Comparison of ENCODE assay signal across 14 mouse cellular contexts in the genomic region with DNA sequence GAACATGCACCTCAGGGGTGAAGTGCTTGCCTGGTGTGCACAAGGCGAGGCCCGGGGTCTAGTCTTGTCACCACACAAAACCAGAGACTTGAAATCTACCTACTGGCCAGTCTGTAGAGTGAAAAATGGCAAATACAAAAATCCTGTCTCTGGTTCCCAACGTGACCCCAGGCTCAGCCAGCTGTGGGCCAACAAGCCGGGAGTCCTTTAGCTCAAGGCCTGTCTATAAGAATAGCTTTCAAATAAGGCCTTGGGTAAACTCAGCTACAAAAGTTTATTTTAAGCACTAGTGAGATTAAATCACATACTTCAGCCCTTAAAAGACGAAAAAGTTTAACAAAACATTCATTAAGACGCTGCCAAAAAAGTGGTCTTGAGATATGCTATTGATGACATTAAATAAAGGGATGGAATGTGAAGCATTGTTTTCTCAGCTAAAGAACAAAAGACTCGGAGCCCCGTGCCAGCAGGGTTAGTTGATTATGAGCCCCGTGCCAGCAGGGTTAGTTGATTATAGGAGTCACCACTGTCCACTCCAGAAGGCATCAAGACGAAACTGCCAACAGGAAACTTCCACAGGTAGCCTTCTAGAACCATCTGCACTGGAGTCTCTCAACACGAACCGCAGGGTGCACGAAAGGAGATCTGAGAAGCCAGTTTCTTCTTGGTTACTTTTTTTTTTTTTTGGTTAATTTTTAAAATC.
DNase-seq lines count a peak whose midpoint lies in the region; ATAC-seq and TF ChIP-seq lines count a peak whose summit lies in the region.
"Had no signal": no experiment of that assay in that cellular context is flagged by ENCODE, and none has a peak within 500 bp of the region (broad histone marks: within the 10 kb centered on the region; RNA-seq: fewer than 3 reads in every experiment).

No protein-coding gene starts in this region.

- H3K27me3 ChIP-seq in heart, embryonic 16.5 days (ENCODE audit: control insufficient read depth, insufficient read depth, low read length) = no peaks in the 10 kb centered on the region
- H3K27me3 ChIP-seq: midbrain, embryonic 12.5 days had no signal

- no peak overlapping the region for H3K4me3 ChIP-seq in heart, embryonic 16.5 days (ENCODE audit: low read length)
- no peak overlapping the region for H3K4me3 ChIP-seq in embryonic fibroblast, embryonic 13.5 days (ENCODE audit: insufficient read depth, low read length)
- H3K4me3 ChIP-seq: erythroblast, embryonic 14.5 days; midbrain, embryonic 12.5 days had no signal

- no peaks in the 10 kb centered on the region for H3K9me3 ChIP-seq in heart, embryonic 16.5 days (replicated peaks; ENCODE audit: control insufficient read depth, low read length)
- H3K9me3 ChIP-seq: midbrain, embryonic 12.5 days had no signal

- no peak overlapping the region for H3K4me2 ChIP-seq in heart, embryonic 16.5 days (ENCODE audit: low read depth, low read length)
- H3K4me2 ChIP-seq: midbrain, embryonic 12.5 days had no signal

- H3K4me1 ChIP-seq in heart, embryonic 16.5 days (ENCODE audit: control insufficient read depth, insufficient read depth, low read length) = peaks cover 28% of the 10 kb centered on the region
- H3K4me1 ChIP-seq in embryonic fibroblast, embryonic 13.5 days (ENCODE audit: control insufficient read depth, insufficient read depth, low read length) = no peaks in the 10 kb centered on the region
- H3K4me1 ChIP-seq: midbrain, embryonic 12.5 days had no signal

- no peak overlapping the region for H3K9ac ChIP-seq in heart, embryonic 16.5 days (ENCODE audit: low read length)
- H3K9ac ChIP-seq: liver, postnatal 0 days; midbrain, embryonic 12.5 days had no signal

- no peak for TF ChIP-seq POLR2A in embryonic fibroblast, embryonic 13.5 days (IDR thresholded peaks at IDR 0.05; ENCODE audit: low read depth, low read length)

- peaks cover 7% of the 10 kb centered on the region for H3K36me3 ChIP-seq in heart, embryonic 16.5 days (ENCODE audit: control insufficient read depth, insufficient read depth)
- H3K36me3 ChIP-seq: midbrain, embryonic 12.5 days had no signal

- TF ChIP-seq CTCF in embryonic fibroblast, embryonic 13.5 days (IDR thresholded peaks at IDR 0.05; ENCODE audit: borderline replicate concordance, insufficient read depth, low read length) = no peak

- H3K27ac ChIP-seq in heart, embryonic 16.5 days (ENCODE audit: low read length) = peak overlapping the region; percentile 75
- peak overlapping the region; percentile 42 for H3K27ac ChIP-seq in embryonic fibroblast, embryonic 13.5 days (ENCODE audit: insufficient read depth, low read length)
- H3K27ac ChIP-seq: midbrain, embryonic 12.5 days had no signal

- no peak for DNase-seq in heart, adult 18-20 months
- DNase-seq in brain, adult 2 months (ENCODE audit: low read depth, low spot score) = peak; percentile 43
- peak; percentile 65 for DNase-seq in lung, postnatal 36 days
- DNase-seq in spleen, adult 18-20 months = no peak
- no peak for DNase-seq in layer of hippocampus, adult 8-10 months (ENCODE audit: low spot score in 2 of 2)
- DNase-seq: cerebellum, adult 11-12 months; liver, postnatal 0 days; right cerebral cortex, postnatal 25 days; thymus, postnatal 25 days had no signal

- 47% methylated on average over 13 of the region's 13 CpGs for WGBS in heart, embryonic 16.5 days

- ATAC-seq in heart, embryonic 16.5 days (replicated peaks; ENCODE audit: extremely low read depth, insufficient read depth, low FRiP score) = no peak; the same call in 1 of the 2 replicates
- ATAC-seq: activated CD4-positive, CD25-positive, alpha-beta regulatory T cell, adult 4 months; liver, postnatal 0 days had no signal

Comparison
In these comparisons a context has a peak if more than half of its experiments do, and no peak if none do; other contexts are left out.
1. DNase-seq: peak in brain, adult 2 months (single experiment) and lung, postnatal 36 days (single experiment); none in heart, adult 18-20 months (0 of 2), spleen, adult 18-20 months (0 of 2) and layer of hippocampus, adult 8-10 months (0 of 2).